Mouse (Mus musculus) retina, postnatal 7 days (tissue): Measurements from ENCODE around the gene Aars.
"Not testable (repeated sequence)": the region's sequence is repeated elsewhere in the genome, so short reads cannot be mapped to it uniquely, and the experiment has no call there.

Source experiments
- DNase-seq: peaks from one replicate; pipeline ENCODE4 v3.0.0-alpha.2; 2012; ENCODE audit warnings: low read depth, low spot score

The Aars gene

DNA sequence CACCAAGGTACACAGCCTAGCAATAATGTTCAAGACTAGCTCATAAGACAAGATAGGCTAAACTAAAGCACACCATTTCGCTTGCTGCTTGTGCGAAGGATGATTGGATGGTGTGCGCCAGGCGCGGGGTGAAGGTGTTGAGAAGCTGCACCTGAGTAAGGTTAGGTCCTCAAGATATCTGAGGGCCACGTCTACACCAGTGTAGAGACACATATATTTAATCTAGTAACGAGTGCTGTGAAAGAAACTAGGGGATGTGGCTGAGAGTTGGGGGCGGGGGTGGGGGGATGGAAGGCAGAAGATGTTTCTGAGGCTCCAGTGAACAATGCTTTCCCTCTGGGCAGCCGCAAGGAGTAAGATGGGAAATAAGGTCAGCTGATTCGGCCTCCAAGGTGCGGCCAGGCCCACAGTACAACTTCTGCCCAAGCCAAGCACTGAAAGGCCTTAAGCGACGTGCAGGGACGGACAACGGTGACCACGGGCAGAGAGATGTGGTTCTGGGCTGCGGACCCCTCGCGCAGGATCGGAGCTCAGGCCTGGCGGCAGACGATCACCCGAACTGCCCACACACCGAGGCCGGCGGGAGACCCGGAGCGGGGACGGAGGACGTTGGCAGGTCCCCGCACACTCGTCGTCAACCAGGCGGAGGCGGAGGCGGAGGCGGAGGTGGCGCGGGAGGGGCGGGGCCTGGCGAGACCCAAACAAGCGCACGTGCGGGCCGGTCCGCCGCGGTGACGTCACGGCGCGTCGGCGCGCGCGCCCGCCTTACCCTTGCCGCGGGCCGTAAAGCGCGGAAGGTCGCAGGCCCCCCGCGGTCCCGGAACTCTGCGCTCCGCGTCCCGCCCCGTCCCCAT is 61.1 kb downstream of the Aars start, which contains the start of gene Pdpr:
Gene Pdpr, plus strand, starts transcription at position 766 of the 854 bp plus-strand sequence.
- peak; percentile 84 for DNase-seq

DNA sequence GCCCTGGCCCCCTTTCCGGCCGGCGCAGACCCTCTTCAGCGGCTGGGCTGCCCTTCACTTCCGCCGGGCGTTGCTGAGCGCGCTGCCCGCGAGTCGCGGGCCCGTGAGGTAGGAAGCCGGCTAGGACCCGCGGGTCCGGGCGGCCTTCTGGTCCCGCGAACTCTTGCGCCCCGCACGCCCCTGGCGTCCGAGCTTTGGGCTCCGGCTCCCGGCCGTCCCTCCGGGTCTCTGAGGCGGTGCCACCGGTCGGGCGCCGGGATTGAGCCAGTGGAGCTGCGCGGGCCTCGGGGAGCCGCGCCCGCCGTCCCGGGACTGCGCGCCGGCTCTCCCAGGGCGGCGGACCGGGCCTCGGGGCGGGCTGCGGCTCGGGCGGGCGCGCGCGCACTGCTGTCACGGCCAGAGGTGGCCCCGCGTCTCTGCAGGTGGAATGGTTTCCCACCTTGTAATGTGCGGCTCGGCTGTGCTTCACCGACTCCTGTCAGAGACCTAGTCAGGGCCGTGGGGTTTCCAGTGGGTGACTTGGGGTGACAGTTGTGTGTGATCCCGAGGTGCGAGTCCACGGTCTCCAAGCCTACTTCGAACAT is 61.9 kb downstream of the Aars start:
- DNase-seq, result not testable (repeated sequence)
